Mouse (Mus musculus): ENCODE measurements at regions not wholly inside any gene's neighbourhood (a gene's known extent, or its start where the extent isn't known, plus 50 kb on each side); places are given as distances from the start of the nearest gene placed in this dataset.

DNA sequence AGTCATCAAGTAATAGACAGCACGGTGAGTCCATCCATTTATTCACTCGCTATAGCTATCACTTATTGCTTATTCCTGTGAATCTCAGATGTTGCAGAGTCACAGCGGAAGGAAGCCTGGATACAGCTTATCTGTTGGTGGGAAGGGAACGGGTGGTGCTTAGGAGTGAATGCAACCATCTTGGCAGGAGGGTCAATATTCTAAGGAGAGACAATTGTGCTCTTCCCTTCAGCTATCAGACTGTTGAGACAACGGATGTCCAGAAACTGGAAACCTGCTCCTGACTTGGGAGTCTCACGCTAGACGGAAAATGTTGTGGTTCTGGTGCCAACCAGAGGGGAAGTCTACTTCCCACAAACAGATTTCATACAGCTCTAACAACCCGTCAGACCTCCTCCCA lies 103.7 kb upstream of the Kit start:
- no peak for DNase-seq (ENCODE audit: low spot score)

DNA sequence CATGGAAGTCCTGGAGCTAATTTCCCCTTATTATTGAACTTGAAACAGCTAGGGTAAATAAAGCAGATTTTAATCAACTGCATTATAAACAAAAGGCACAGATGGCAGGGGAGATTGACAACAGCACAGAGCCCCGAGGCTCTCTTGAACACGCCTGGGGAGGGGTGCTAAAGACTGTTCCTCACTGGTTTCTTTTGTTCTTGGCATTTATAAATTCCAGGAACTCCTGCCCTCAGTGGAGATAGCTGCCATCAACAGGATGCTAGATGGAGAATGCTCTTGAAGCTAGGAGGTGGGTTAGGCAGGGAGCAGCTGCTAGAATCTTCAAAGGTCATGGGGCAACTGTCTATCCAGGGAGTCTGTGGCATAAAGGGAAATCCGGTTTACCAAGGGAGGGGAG lies 102.2 kb upstream of the Kit start:
- DNase-seq (ENCODE audit: low spot score): no peak

DNA sequence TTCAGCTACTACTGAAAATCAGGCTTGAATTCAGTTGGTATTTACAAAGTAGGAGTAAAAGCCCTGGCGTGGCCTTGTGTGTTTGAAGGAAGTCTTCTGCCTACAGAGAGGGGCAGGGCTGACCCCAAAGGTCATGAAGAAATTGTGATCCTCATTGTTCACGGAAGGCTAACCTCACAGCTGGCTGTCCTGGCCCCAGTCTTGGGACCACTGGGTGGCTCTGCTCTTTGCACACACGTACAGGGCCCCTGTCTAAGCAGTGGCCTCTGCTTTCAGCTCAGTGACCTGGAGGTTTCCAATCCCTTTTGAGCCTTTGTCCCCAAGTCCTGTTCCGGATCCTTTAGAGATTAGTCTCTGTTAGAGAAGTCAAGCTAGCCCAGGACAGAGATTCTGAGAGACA lies 99.3 kb upstream of the Kit start:
- no peak for DNase-seq (ENCODE audit: low spot score)

DNA sequence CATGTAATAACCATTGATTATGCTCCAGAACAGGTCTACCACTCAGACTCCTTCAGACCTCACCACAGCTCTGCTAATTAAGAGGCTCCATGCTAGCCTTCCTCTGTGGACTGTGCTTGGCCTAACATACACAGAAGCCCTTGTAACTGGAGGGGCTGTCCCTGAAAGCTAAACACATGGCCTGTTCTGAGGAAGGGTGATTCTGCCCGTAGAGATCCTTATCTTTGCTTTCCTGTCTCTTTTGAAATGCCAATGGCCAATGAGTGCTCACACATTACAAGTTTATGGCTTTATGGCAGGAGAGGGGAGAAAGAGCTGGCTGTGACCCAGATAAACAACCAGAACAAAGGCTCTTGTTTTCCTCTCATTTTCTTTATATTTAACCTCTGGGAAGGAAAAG lies 96.2 kb upstream of the Kit start:
- DNase-seq (ENCODE audit: low spot score): no peak

DNA sequence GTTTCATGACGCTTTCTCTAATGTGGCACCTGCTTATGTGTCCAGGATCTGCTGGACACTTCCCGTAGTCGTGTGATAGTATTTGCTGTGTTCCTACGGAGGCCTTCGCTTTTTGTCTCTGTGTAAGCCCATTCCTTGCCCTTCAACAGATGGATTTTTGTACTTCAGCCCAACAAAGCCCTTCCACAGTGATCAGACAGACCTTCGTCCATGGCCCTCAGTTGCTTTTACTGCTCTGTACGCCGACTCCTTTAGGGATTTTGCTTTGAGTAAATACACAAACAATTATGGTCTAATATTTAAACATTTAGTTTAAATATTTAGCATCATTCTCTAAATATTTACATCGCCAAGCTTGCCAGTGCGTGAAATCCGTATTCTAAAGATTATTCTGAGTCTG lies 95.6 kb upstream of the Kit start:
- DNase-seq (ENCODE audit: low spot score): no peak

DNA sequence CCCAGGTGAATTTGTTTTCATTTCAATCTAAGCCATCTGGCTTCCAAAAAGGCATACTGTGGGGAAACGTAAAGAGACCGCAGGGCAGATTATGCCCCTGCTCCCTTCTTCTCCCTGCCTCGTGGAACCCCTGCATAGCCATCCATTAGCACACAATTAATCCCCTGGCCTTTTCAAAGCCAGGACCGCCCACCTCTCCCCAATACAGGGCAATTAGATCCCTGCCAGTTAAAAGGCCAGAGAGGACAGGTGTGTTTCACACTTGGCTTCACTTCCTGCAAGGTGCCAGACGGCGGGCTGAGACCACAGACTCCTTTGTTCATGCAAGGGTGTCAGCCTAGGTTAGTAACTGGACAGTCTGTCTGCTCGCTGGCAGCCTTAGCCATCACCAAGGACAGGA lies 93.1 kb upstream of the Kit start:
- DNase-seq (ENCODE audit: low spot score): no peak

DNA sequence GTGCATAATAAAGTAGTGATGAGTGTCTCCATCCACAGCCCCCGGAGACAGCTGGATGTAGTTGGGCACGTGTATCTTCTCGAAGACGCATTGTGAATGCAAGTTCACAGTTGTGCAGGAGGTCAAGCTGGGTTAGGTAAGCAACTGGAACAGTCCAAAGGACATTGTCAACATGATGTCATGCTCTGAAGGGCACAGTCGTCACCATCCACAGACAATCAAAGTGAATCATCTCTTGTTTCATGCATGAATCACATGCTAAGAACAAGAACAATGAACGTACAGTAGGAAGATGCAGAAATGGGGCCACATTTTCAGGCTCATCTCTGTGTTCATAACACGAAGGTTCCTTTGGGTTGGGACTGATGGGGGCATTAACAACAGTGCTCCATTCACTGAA lies 90.4 kb upstream of the Kit start:
- no peak for DNase-seq (ENCODE audit: low spot score)

DNA sequence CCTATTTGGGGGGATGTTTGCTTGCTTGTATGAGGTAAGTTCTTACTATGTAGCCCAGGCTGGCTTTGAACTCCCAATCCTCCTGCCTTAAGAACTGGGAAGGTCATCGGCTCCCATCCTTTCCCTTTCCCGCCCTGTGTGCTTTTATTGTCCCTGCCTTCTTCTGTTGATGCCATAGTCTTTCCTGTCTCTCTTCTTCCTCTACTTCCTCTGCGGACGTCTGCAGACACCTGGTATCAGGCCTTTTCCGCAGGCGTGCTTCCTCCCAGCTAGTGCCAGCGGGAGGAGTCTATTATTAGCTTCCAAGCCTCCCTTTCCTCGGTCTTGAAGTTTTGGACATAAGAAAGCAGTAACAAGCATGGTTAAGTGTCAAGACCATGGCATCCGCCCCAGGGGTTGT lies 83.9 kb upstream of the Kit start:
- no peak for DNase-seq (ENCODE audit: low spot score)

DNA sequence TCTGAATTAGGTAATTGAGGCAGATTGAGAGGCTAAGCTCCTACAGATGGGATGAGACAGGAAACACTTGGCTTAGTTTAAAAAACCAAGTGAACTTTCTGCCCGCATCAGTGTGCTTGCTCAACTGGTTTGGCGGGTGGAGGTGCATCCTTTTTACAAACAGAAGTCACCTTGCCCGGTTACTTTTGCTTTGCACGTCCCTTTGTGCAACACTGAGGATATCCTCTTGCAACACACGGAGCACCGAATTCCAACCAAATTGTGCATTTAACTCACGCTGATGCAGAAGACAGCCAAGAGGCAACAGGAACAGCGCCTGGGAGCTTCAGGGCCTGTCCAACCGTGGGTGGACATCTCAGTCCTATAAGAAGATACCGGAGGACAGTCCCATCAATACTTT lies 80.6 kb upstream of the Kit start:
- DNase-seq (ENCODE audit: low spot score): no peak

DNA sequence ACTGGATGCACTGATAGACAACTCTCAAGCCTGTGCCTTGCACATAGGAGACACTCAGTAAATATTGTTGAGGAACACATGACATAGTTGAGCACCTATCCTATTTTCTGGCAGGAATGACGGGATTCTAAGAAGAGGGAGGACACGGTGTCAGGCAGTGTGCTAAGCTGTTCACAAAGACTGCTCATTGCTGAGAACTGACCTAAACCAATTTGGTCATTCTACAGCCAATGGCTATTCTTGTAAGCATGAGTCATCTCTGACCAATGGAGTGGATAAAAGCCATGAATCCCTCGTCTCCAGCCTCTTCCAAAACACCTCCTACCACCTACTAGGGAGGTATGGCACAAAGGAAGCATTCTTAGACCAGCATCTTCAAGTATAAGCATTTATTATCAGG lies 75.7 kb upstream of the Kit start:
- DNase-seq (ENCODE audit: low spot score): no peak

DNA sequence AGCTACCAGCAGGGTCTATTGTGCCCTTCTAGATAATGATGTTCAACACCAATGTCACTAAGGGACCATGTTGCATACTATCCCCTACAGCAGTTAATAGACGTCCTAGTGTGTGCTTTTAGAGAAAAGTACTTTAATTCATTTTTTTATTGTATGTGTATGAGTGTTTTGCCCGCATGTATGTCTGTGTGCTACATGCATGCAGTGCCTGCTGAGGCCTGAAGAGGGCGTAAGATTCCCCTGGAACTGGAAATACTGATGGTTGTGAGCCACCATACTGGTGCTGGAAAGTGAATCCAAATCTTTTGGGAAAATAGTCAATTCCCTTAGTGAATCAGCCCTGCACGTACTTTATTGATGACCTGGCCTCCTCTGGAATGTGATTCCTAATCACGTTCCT lies 75.0 kb upstream of the Kit start:
- no peak for DNase-seq (ENCODE audit: low spot score)

DNA sequence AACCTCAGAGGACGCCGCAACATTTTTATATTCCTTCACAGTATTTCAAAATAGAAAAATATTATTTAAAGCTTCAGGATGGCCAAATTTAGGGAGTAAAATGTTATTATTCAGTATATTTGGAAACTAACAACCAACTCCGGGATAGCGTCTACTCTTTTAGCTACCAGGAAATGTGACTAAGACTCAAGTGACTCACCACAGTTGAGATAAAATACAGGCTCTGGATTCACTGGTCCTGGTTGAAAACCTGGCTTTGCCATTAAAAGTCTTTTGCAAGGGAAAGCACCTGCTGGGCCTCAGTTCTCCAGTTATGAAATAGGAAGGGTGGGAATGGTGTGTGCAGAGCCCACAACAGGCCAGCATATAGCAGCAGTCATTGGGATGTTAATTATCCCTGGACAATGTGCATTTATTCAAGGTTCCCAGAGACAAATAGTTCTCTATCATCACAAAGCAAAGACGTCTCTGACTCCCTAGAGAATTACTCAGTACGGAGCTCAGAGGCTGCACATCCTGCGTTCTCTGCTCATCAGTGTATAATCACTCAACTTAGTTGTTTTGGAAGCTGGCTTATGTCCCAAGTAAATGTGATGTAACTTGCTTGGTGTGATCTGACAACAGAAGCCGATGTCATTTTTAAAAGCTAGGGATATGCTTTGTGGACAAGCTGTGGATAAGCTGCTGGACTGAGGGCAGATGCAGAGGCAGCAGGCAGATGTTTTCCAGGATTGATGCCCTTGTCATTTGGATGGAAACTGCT lies 73.9 kb upstream of the Kit start:
- no peak for DNase-seq (ENCODE audit: low spot score)

DNA sequence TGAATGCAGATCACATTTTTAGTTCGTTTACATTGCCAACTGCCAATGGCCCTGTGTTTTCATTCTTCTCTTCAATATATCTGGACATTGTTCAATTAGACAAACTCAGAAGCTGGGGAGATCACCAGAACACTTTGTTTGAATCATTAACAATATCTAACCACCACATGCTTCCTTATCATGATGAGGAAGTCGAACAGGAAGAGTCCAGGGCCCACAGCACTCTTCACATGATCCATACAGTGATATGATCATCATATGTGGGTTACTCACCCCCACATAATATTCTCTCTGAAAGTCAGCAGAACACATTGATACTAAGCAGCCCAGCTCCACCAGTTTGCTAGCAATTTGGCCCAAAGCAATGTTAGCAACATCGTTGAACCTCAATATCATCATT lies 71.0 kb upstream of the Kit start:
- DNase-seq (ENCODE audit: low spot score): no peak

DNA sequence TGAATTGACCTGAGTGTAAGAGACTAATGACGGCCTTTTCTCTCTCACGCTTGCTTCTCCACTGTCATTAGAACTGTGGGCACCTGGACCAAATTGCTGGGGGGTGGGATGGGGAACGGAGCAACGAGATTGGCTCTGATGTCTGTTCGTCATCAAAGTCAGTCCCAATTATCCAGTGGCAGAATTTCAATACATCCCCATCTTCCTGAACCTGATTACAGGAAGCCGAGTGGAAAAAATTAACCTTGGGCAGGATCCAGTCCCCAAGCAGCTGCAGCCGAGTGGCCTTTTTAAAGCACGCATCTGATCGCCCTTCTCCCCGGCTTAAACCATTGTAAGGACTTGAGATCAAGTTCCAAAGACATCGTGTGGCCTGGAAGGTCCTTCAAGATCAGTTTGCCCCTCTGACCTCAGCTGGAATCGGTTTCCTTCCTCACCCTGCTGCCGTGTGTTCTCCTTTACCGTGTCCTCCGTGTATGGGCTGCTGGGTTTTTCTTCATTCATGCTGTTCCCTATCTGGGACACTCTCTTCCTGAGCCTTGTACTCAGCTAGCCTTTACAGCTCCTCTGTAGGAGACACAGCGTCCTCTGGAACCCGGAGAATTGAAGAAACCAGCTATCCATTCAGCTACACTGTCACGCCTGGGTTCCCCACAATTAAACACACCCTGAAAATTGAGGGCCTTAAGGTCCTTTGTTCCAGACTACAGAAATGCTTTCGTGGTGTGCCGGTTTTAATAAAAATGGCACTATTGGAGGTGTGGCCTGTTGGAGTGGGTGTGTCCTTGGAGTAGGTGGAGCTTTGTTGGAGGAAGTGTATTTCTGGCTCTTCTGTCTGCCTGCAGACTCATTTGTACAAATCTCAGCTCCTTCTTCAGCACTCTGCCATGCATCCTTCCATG lies 61.9 kb upstream of the Kit start:
- DNase-seq (ENCODE audit: low spot score): no peak

DNA sequence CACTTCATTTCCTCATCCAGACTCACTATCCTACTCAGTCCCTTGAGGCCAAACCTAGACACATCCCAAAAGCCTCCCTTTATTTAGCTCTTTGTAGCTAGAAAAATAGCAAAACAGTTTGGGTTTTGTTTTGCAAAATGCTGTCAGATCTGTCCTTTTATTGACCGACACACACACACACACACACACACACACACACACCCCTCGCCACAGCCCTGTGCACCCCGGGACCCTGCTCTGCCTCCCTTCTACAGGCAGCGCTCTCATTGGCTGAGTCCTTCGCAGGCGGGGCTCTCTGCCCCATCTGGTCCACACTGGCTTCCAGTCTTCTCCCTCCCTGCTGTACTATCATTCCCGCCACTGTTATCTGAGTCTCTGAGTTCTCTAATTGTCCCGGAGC lies 56.5 kb upstream of the Kit start:
- no peak for DNase-seq (ENCODE audit: low spot score)

DNA sequence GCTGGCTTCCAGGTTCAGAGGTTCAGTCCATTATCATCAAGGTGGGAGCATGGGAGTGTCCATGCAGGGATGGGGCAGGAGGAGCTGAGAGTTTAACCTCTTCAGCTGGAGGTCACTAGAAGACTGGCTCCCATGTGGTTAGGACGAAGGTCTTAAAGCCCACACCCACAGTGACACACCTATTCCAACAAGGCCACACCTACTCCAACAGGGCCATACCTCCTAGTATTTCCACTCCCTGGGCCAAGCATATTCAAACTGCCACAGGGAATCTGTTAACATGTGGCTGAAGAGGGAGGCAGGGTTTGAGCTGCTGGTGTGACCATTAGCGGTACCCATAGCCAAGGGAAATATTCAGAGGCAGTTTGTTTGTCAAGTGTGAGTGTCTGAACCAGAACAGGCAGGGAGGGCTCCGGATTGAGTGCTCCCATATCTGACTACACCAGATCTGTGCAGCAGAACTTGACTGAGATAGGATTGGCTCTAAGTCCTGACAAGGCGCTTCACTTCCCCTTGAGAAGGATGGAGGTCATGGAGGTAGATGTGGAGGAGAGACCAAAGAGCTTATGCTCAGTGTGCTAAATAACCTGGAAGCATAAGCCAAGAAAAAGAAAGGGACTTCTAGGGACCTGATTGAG lies 51.6 kb upstream of the Kit start:
- no peak for DNase-seq (ENCODE audit: low spot score)

All from ovary, adult 18-20 months (tissue).